Mouse (Mus musculus): ENCODE results near the gene Dnajb12. TPM values are rescaled to one million over a fixed set of nuclear protein-coding genes. Genes with fewer than 3 reads are reported as not detected.
A peak's percentile ranks its signal among the peaks of the same experiment; 100 is the strongest.

The Dnajb12 gene
- total and polyA plus RNA-seq, 3 experiments = 13.3 to 217 (median 41.7) TPM

- no peaks in the 10 kb centered on the region for H3K79me2 ChIP-seq (ENCODE audit: control insufficient read depth, insufficient read depth, low read length, poor library complexity)
- TF ChIP-seq CTCF (IDR thresholded peaks at IDR 0.05 in 2 of 3, conservative IDR thresholded peaks at IDR 0.05 in 1 of 3; ENCODE audit: control insufficient read depth in 1 of 3, insufficient read depth in 1 of 3, low read depth in 2 of 3, low read length in 3 of 3, poor library complexity in 1 of 3, severe bottlenecking in 1 of 3) (no peak), TBP (IDR thresholded peaks at IDR 0.05; ENCODE audit: low read depth, low read length) (no peak), ELF1 (IDR thresholded peaks at IDR 0.05; ENCODE audit: low read depth, low read length) (0 out of 2 replicates have a peak, but pooled peaks have one; percentile 27)
- H3K9ac ChIP-seq (ENCODE audit: control insufficient read depth, low read depth, low read length, poor library complexity, severe bottlenecking) = no peak overlapping the region
- H3K27me3 ChIP-seq (ENCODE audit: control insufficient read depth in 1 of 2, insufficient read depth in 2 of 2, low read length in 2 of 2) = no peaks in the 10 kb centered on the region
- DNase-seq (ENCODE audit: low read depth, low spot score) = no peak
- peaks cover 0 to 9% of the 10 kb centered on the region in 2 experiments; a peak in 2 of 4 replicates for H3K4me1 ChIP-seq (ENCODE audit: control insufficient read depth in 1 of 2, insufficient read depth in 2 of 2, low read length in 2 of 2)
- no peaks in the 10 kb centered on the region for H3K36me3 ChIP-seq (ENCODE audit: control insufficient read depth in 1 of 2, insufficient read depth in 2 of 2, low read length in 2 of 2)
- no peaks in the 10 kb centered on the region for H3K9me3 ChIP-seq (replicated peaks; ENCODE audit: insufficient read depth, low read length)
- no peak overlapping the region for H3K4me3 ChIP-seq (ENCODE audit: control insufficient read depth in 1 of 2, insufficient read depth in 1 of 2, low read depth in 2 of 2, low read length in 2 of 2)
- H3K27ac ChIP-seq (ENCODE audit: control insufficient read depth, low read depth, low read length) = no peak overlapping the region
Observed at GRCm38 (mm10) chr10:59936058-59936856, 56.9 kb downstream of the Dnajb12 start.

GRCm38 (mm10) chr10:59938662-59939061 lies 59.3 kb downstream of the Dnajb12 start:
- Histone ChIP-seq H3K9me3 (replicated peaks; ENCODE audit: insufficient read depth, low read length) (no peaks in the 10 kb centered on the region), H3K4me3 (ENCODE audit: control insufficient read depth in 1 of 2, insufficient read depth in 1 of 2, low read depth in 2 of 2, low read length in 2 of 2) (no peak overlapping the region), H3K79me2 (ENCODE audit: control insufficient read depth, insufficient read depth, low read length, poor library complexity) (no peaks in the 10 kb centered on the region), H3K27me3 (ENCODE audit: control insufficient read depth in 1 of 2, insufficient read depth in 2 of 2, low read length in 2 of 2) (no peaks in the 10 kb centered on the region), H3K9ac (ENCODE audit: control insufficient read depth, low read depth, low read length, poor library complexity, severe bottlenecking) (no peak overlapping the region), H3K4me1 (ENCODE audit: control insufficient read depth in 1 of 2, insufficient read depth in 2 of 2, low read length in 2 of 2) (peaks cover 3 to 17% of the 10 kb centered on the region in 2 experiments), H3K27ac (ENCODE audit: control insufficient read depth, low read depth, low read length) (no peak overlapping the region), H3K36me3 (ENCODE audit: control insufficient read depth in 1 of 2, insufficient read depth in 2 of 2, low read length in 2 of 2) (peaks cover 0 to 10% of the 10 kb centered on the region in 2 experiments; a peak in 2 of 4 replicates)
- no peak for DNase-seq (ENCODE audit: low read depth, low spot score)
- TF ChIP-seq TAL1 (IDR thresholded peaks at IDR 0.05; ENCODE audit: low read length) (no peak), USF2 (IDR thresholded peaks at IDR 0.05; ENCODE audit: borderline replicate concordance in 1 of 2, insufficient read depth in 1 of 2, low read depth in 1 of 2, low read length in 2 of 2) (no peak), JUND (IDR thresholded peaks at IDR 0.05; ENCODE audit: low read depth, low read length) (no peak), MYC (IDR thresholded peaks at IDR 0.05; ENCODE audit: low read depth, low read length) (no peak), MAZ (IDR thresholded peaks at IDR 0.05; ENCODE audit: low read depth, low read length) (no peak), KAT2A (conservative IDR thresholded peaks at IDR 0.05; ENCODE audit: low read depth, low read length) (no peak), ELF1 (IDR thresholded peaks at IDR 0.05; ENCODE audit: low read depth, low read length) (no peak), CHD2 (IDR thresholded peaks at IDR 0.05; ENCODE audit: low read length) (no peak), EP300 (IDR thresholded peaks at IDR 0.05; ENCODE audit: low read depth in 1 of 2, low read length in 2 of 2) (no peak), MAX (IDR thresholded peaks at IDR 0.05; ENCODE audit: low read length) (no peak), NRF1 (IDR thresholded peaks at IDR 0.05; ENCODE audit: insufficient read depth, low read depth, low read length, poor library complexity, severe bottlenecking) (no peak)

Measured in MEL (cell line).